Mouse (Mus musculus): Measurements from ENCODE around the gene Mamdc4. TPM values are rescaled to one million over a fixed set of nuclear protein-coding genes. Genes with fewer than 3 reads are reported as not detected.

Gene Mamdc4
- total and polyA plus RNA-seq, 3 experiments = 0.60 to 2.2 (median 1.6) TPM

DNA sequence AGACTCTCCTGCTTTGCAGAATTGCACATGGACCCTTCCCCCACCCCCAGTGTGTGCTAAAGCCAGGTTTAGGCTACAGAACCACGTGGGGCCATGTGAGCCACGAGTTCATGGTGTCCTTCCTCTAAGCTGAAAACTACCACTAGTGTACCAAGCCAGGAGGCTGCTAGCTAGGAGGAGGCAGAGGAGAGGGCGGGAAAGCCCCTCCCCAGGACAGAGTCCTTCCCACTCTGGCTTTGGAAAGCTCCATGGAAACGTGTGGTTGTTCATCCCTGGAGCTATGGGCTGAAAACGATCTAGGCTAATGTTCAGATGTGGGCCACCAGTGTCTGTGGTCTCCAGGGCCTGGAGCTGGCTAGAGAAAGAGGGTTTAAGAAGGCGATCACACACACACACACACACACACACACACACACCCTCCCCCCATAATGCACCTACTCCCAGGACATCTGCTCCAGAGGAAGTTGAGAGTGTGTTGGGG lies 6.0 kb upstream of the Mamdc4 start:
- Histone ChIP-seq H3K27ac (no peak overlapping the region), H3K4me3 (no peak overlapping the region), H3K4me1 (ENCODE audit: control insufficient read depth, insufficient read depth, low read length) (peaks cover 9% of the 10 kb centered on the region), H3K27me3 (ENCODE audit: control insufficient read depth, insufficient read depth, low read length) (peaks cover 27% of the 10 kb centered on the region), H3K36me3 (ENCODE audit: control insufficient read depth, insufficient read depth, low read length) (no peaks in the 10 kb centered on the region), H3K79me2 (replicated peaks; ENCODE audit: control insufficient read depth, insufficient read depth, low read length) (no peaks in the 10 kb centered on the region), H3K9ac (ENCODE audit: low read depth, low read length) (no peak overlapping the region)
- DNase-seq = no peak
- no peak for TF ChIP-seq CTCF (IDR thresholded peaks at IDR 0.05)
- no peak for TF ChIP-seq EP300 (IDR thresholded peaks at IDR 0.05; ENCODE audit: insufficient read depth, low read depth, low read length)
- TF ChIP-seq POLR2A (IDR thresholded peaks at IDR 0.05; ENCODE audit: insufficient read depth, low read depth, low read length) = no peak
- 30% methylated on average over 6 of the region's 6 CpGs for WGBS
- intact Hi-C loops (cut with DNase I) = loop anchor here (2.0 kb wide), 2 partner anchors 22 to 24 kb away; no protein-coding TSS in a partner anchor

DNA sequence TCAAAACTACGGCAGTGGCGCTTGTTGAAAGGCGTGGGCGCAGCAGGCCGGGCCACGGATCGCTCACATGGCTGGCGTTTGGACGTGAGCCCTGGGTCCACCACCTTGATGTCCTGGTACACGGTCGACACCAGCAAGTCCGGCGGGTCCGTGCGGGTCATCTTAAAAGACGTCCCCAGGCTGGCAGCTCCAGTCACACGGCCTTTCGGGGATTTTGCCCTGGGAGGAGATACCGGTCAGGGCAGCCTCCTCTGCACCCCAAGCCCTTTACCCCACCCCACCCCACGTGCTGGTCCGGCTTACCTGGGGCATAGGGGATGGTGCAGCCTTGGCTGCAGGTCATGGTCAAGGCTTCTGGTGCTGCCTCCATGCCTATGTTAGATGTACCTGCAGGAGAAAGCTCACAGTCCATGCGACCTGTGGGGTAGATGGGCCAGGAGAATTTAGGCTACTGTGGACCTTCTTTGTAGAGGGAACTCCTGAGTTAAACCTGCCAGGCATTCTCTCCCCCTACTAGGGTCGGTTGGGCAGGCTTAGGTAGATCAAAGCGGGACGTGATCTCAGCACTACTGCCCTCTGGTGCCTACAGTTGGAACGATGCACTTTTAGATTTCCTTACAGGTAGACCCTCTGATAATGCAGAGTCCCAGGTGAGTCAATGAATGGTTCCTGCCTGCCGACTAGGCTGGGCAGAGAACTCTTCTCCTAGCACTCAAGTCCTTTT lies 5.3 kb upstream of the Mamdc4 start:
- peak; percentile 71 for TF ChIP-seq CTCF (IDR thresholded peaks at IDR 0.05)
- no peak for TF ChIP-seq POLR2A (IDR thresholded peaks at IDR 0.05; ENCODE audit: insufficient read depth, low read depth, low read length)
- 0 out of 2 replicates have a peak, but pooled peaks have one; percentile 11 for TF ChIP-seq EP300 (IDR thresholded peaks at IDR 0.05; ENCODE audit: insufficient read depth, low read depth, low read length)
- intact Hi-C loops (cut with DNase I) = loop anchor here (2.0 kb wide), 2 partner anchors 21 to 25 kb away; no protein-coding TSS in a partner anchor
- peaks cover 10% of the 10 kb centered on the region for H3K4me1 ChIP-seq (ENCODE audit: control insufficient read depth, insufficient read depth, low read length)
- H3K79me2 ChIP-seq (replicated peaks; ENCODE audit: control insufficient read depth, insufficient read depth, low read length) = no peaks in the 10 kb centered on the region
- no peak overlapping the region for H3K9ac ChIP-seq (ENCODE audit: low read depth, low read length)
- no peaks in the 10 kb centered on the region for H3K36me3 ChIP-seq (ENCODE audit: control insufficient read depth, insufficient read depth, low read length)
- peak in 1 of 2 experiments; percentile 36 for DNase-seq
- 0 out of 2 replicates have a peak overlapping the region, but pooled peaks have one; percentile 16 for H3K4me3 ChIP-seq
- WGBS = 7% methylated on average over 27 of the region's 27 CpGs
- no peak overlapping the region for H3K27ac ChIP-seq
- H3K27me3 ChIP-seq (ENCODE audit: control insufficient read depth, insufficient read depth, low read length) = peaks cover 27% of the 10 kb centered on the region

- no peak overlapping the region for H3K27ac ChIP-seq
- peaks cover 10% of the 10 kb centered on the region for H3K4me1 ChIP-seq (ENCODE audit: control insufficient read depth, insufficient read depth, low read length)
- peak overlapping the region; percentile 16; the same call in 1 of the 2 replicates for H3K4me3 ChIP-seq
- WGBS = 5% methylated on average over 77 of the region's 77 CpGs
- no peaks in the 10 kb centered on the region for H3K79me2 ChIP-seq (replicated peaks; ENCODE audit: control insufficient read depth, insufficient read depth, low read length)
- no peaks in the 10 kb centered on the region for H3K36me3 ChIP-seq (ENCODE audit: control insufficient read depth, insufficient read depth, low read length)
- TF ChIP-seq POLR2A (IDR thresholded peaks at IDR 0.05; ENCODE audit: insufficient read depth, low read depth, low read length) (no peak), EP300 (IDR thresholded peaks at IDR 0.05; ENCODE audit: insufficient read depth, low read depth, low read length) (no peak), CTCF (IDR thresholded peaks at IDR 0.05) (no peak)
- intact Hi-C loops (cut with DNase I) = no loop called here
- H3K9ac ChIP-seq (ENCODE audit: low read depth, low read length) = no peak overlapping the region
- H3K27me3 ChIP-seq (ENCODE audit: control insufficient read depth, insufficient read depth, low read length) = peaks cover 27% of the 10 kb centered on the region
- DNase-seq = peak in 1 of 2 experiments; percentile 10
These were observed 4.4 kb upstream of the Mamdc4 start for GRCm38 (mm10) chr2:25578796-25579736.

DNA sequence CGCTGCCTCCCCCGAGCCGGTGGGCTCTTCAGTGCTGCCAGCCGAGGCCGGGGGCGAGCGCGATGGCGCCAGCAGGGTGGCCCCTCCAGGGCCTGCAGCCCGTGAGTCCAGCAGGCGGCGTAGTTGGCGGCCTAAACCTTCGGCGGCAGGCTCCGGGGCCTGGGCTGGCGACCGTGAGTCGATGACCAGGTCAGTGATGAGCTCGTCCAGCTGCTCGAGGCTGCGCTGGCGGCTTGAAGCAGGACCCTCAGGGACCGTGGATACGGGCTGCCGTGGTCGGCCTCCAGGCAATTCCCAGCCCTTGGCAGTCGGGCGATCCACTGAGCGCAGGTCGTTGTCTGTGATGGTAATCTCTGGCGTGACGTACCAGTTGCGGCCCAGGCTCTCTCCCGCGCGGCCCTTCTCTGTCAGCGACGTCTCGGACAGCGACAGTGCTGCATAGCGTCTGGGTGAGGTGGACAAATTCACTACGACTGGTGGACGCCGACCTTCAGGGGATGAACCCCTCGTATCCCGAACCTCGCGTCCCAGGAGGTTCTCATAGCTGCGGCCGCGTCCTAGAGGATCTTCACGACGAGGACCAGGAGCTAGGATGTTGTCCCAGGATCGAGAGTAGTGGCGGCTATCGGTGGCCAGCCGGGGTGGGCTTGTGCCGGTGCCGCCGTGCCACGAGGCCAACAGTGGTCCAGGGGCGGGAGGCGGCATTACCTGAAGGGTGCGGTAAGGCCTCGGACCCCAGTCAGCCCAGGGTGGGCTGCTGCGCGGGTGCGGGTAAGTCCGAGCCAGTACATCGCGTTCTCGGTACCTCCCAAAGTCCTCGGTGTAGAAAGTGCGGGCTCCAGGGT lies 3.5 kb upstream of the Mamdc4 start:
- Histone ChIP-seq H3K36me3 (ENCODE audit: control insufficient read depth, insufficient read depth, low read length) (no peaks in the 10 kb centered on the region), H3K4me3 (peak overlapping the region; percentile 21), H3K27me3 (ENCODE audit: control insufficient read depth, insufficient read depth, low read length) (peaks cover 27% of the 10 kb centered on the region), H3K27ac (no peak overlapping the region), H3K4me1 (ENCODE audit: control insufficient read depth, insufficient read depth, low read length) (peaks cover 10% of the 10 kb centered on the region), H3K79me2 (replicated peaks; ENCODE audit: control insufficient read depth, insufficient read depth, low read length) (no peaks in the 10 kb centered on the region), H3K9ac (ENCODE audit: low read depth, low read length) (peak overlapping the region; percentile 10; the same call in 1 of the 2 replicates)
- 3% methylated on average over 75 of the region's 75 CpGs for WGBS
- TF ChIP-seq POLR2A (IDR thresholded peaks at IDR 0.05; ENCODE audit: insufficient read depth, low read depth, low read length) = no peak
- TF ChIP-seq EP300 (IDR thresholded peaks at IDR 0.05; ENCODE audit: insufficient read depth, low read depth, low read length) = no peak
- peak; percentile 48 for TF ChIP-seq CTCF (IDR thresholded peaks at IDR 0.05)
- intact Hi-C loops (cut with DNase I) = no loop called here
- peak in 1 of 2 experiments; percentile 31 for DNase-seq
